In the genomic region with DNA sequence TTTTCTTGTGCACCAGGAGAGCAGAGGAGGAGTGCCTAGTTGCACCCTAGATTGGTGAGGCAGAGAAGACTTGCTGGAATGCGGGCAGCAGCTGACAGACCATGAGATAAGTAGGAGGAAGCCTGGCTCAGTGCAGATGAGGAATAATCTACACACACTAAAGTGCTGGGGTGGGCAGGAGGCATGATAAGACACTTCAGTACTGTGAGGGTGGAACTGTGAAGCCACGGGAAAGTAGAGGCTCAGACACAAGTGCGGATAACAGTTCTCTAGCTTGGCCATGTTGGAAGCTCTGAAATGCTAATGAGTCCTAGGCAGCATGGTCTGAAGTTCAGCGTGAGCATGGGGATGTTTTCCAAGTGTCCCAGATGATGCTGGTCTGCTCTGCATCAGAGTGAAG, we compare ENCODE assay signal across 11 mouse cellular contexts. TPM values are rescaled to one million over a fixed set of nuclear protein-coding genes. Genes with fewer than 3 reads are reported as not detected.
DNase-seq lines count a peak whose midpoint lies in the region; ATAC-seq and TF ChIP-seq lines count a peak whose summit lies in the region.
"Had no signal": no experiment of that assay in that cellular context is flagged by ENCODE, and none has a peak within 500 bp of the region (broad histone marks: within the 10 kb centered on the region; RNA-seq: fewer than 3 reads in every experiment).

No protein-coding gene starts in this region.

- no peak overlapping the region for H3K4me3 ChIP-seq in lung, embryonic 14.5 days (ENCODE audit: low read depth, low read length)
- no peak overlapping the region for H3K4me3 ChIP-seq in lung, postnatal 0 days (ENCODE audit: low read depth, low read length)
- H3K4me3 ChIP-seq: heart, adult 2 months had no signal

- no peak for TF ChIP-seq EP300 in lung, postnatal 0 days (IDR thresholded peaks at IDR 0.05)

- H3K9ac ChIP-seq in lung, embryonic 14.5 days = no peak overlapping the region
- no peak overlapping the region for H3K9ac ChIP-seq in lung, postnatal 0 days (replicated peaks; ENCODE audit: low read depth)

- ATAC-seq in lung, embryonic 14.5 days (ENCODE audit: insufficient read depth) = peak; percentile 58; the same call in 1 of the 2 replicates
- ATAC-seq in lung, postnatal 0 days = no peak
- ATAC-seq in frontal cortex, adult (ENCODE audit: low TSS enrichment) = peak; percentile 96
- ATAC-seq in inflammation-experienced regulatory T-cells, adult 6 months = no peak

- no peak overlapping the region for H3K4me2 ChIP-seq in lung, embryonic 14.5 days
- no peak overlapping the region for H3K4me2 ChIP-seq in lung, postnatal 0 days (replicated peaks; ENCODE audit: low read depth, low read length)

- TF ChIP-seq CTCF in lung, embryonic 14.5 days (IDR thresholded peaks at IDR 0.05; ENCODE audit: low read depth) = no peak
- no peak for TF ChIP-seq CTCF in lung, postnatal 0 days (IDR thresholded peaks at IDR 0.05)

- H3K4me1 ChIP-seq in lung, embryonic 14.5 days (ENCODE audit: insufficient read depth) = no peaks in the 10 kb centered on the region
- H3K4me1 ChIP-seq in lung, postnatal 0 days (ENCODE audit: insufficient read depth, low read depth, low read length) = no peaks in the 10 kb centered on the region

- no peak overlapping the region for H3K27ac ChIP-seq in lung, embryonic 14.5 days (ENCODE audit: low read depth)
- H3K27ac ChIP-seq in lung, postnatal 0 days (ENCODE audit: low read length) = no peak overlapping the region
- H3K27ac ChIP-seq: heart, adult 2 months had no signal

- 41% methylated on average over 4 of the region's 4 CpGs for WGBS in lung, embryonic 14.5 days
- WGBS in lung, postnatal 0 days = 52% methylated on average over 4 of the region's 4 CpGs

- H3K9me3 ChIP-seq in lung, embryonic 14.5 days (ENCODE audit: low read depth, low read length) = no peaks in the 10 kb centered on the region
- no peaks in the 10 kb centered on the region for H3K9me3 ChIP-seq in lung, postnatal 0 days (ENCODE audit: low read length)
- H3K9me3 ChIP-seq: G1E had no signal

- no peak for DNase-seq in lung, embryonic 14.5 days
- DNase-seq in lung, postnatal 0 days (ENCODE audit: low spot score) = no peak
- peak; percentile 67 to 81 for DNase-seq in left cerebral cortex, adult 18-20 months (ENCODE audit: low spot score in 2 of 2)
- DNase-seq in right cerebral cortex, postnatal 36 days (ENCODE audit: low spot score in 2 of 2) = peak; percentile 77 to 90
- no peak for DNase-seq in gastrocnemius, postnatal 25 days
- no peak for DNase-seq in thymus, adult 18-20 months
- DNase-seq: cerebellum, adult 9-11 months had no signal

- no peaks in the 10 kb centered on the region for H3K27me3 ChIP-seq in lung, embryonic 14.5 days (ENCODE audit: insufficient read depth, low read length)
- H3K27me3 ChIP-seq in lung, postnatal 0 days (replicated peaks; ENCODE audit: insufficient read depth, low read length) = no peaks in the 10 kb centered on the region

- peaks cover 20% of the 10 kb centered on the region for H3K36me3 ChIP-seq in lung, embryonic 14.5 days (ENCODE audit: insufficient read depth)
- peaks cover 18% of the 10 kb centered on the region for H3K36me3 ChIP-seq in lung, postnatal 0 days (ENCODE audit: insufficient read depth, low read length)

RNA-seq across cellular contexts. Expression of a gene that starts 58.3 kb away (rescaled TPM):
- polyA plus RNA-seq in lung, embryonic 14.5 days (2014; fragmentation: Nextera tagmentation; extraction: Ambion mirVana) = 0.39 and 0.41 TPM in 2 replicates
- 0.06 and 0.08 TPM in 2 replicates for polyA plus RNA-seq in lung, postnatal 0 days (2015; fragmentation: Nextera tagmentation; extraction: Ambion mirVana)
- total RNA-seq in left cerebral cortex, adult 18-20 months (2021) = 1 to 10 TPM; 1.7 to 1.9 TPM
- polyA plus RNA-seq in inflammation-experienced regulatory T-cells, adult 6 months (2017; shearing (Covaris generic)) = under 1 TPM in 2 of 3 experiments, not detected in 1; 0.15 to 0.31 TPM
- under 1 TPM; 0.11 to 0.18 TPM for total RNA-seq in gastrocnemius, postnatal 25 days (2021)
- total RNA-seq: heart, adult 2 months had no signal
- polyA plus RNA-seq: G1E had no signal

Comparison
In these comparisons a context has a peak if more than half of its experiments do, and no peak if none do; other contexts are left out.
1. ATAC-seq: peak in lung, embryonic 14.5 days (single experiment) and frontal cortex, adult (single experiment); none in lung, postnatal 0 days (single experiment) and inflammation-experienced regulatory T-cells, adult 6 months (single experiment).
2. DNase-seq: peak in left cerebral cortex, adult 18-20 months (2 of 2) and right cerebral cortex, postnatal 36 days (2 of 2); none in lung, embryonic 14.5 days (single experiment), lung, postnatal 0 days (single experiment), gastrocnemius, postnatal 25 days (single experiment) and thymus, adult 18-20 months (0 of 2).